Mouse (Mus musculus): ENCODE data around the gene Pef1. TPM values are rescaled to one million over a fixed set of nuclear protein-coding genes. Genes with fewer than 3 reads are reported as not detected.

The Pef1 gene
- polyA plus RNA-seq, 1 experiment from 2014 or later: 61.0 TPM

Other genes starting within 250 kb of the Pef1 start
- 0.04 TPM in 1 of 2 replicates, not detected in the other for gene Spocd1, start 173.3 kb upstream of the Pef1 start, polyA plus RNA-seq (2015; fragmentation: Nextera tagmentation; extraction: Ambion mirVana)
- 2.8 and 3.8 TPM in 2 replicates for gene Adgrb2, start 117.7 kb upstream of the Pef1 start, polyA plus RNA-seq (2015; fragmentation: Nextera tagmentation; extraction: Ambion mirVana)
- gene Col16a1, start 54.7 kb upstream of the Pef1 start, polyA plus RNA-seq (2015; fragmentation: Nextera tagmentation; extraction: Ambion mirVana): 91.5 and 93.3 TPM in 2 replicates
- gene Hcrtr1, start 36.8 kb downstream of the Pef1 start, polyA plus RNA-seq (2015; fragmentation: Nextera tagmentation; extraction: Ambion mirVana): 0.23 and 0.42 TPM in 2 replicates
- gene Tinagl1, start 72.6 kb downstream of the Pef1 start, polyA plus RNA-seq (2015; fragmentation: Nextera tagmentation; extraction: Ambion mirVana): 63.1 and 64.4 TPM in 2 replicates
- not detected in 2 replicates for gene Gm853, start 119.8 kb downstream of the Pef1 start, polyA plus RNA-seq (2015; fragmentation: Nextera tagmentation; extraction: Ambion mirVana)
- 34.0 and 34.5 TPM in 2 replicates for gene Serinc2, start 176.6 kb downstream of the Pef1 start, polyA plus RNA-seq (2015; fragmentation: Nextera tagmentation; extraction: Ambion mirVana)
- gene Fabp3, start 206.0 kb downstream of the Pef1 start, polyA plus RNA-seq (2015; fragmentation: Nextera tagmentation; extraction: Ambion mirVana): 7.4 and 7.7 TPM in 2 replicates
- gene Gm10570, start 206.1 kb downstream of the Pef1 start, polyA plus RNA-seq (2015; fragmentation: Nextera tagmentation; extraction: Ambion mirVana): 0.57 TPM in 1 of 2 replicates, not detected in the other